Comparison of ENCODE assay signal across 16 mouse cellular contexts in the genomic region with DNA sequence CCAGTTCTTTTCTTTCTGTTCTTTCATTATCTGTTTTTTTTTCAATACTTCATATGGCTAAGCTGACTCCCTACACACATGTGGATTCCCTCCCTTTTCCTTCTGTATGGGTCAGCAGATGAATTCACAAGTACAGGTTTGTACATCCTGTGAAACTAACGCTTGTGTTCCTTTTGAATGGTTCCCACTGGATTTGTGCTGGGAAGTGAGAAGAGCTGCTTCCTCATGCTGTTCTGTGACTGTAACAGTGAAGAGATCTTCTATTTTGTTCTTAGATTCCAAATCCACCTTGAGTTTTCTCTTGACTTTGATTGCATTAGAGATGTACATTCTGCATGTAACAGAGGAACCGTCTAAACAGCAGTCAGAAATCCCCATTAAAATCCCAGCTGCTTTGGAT.
"Had no signal": no experiment of that assay in that cellular context is flagged by ENCODE, and none has a peak within 500 bp of the region (broad histone marks: within the 10 kb centered on the region; RNA-seq: fewer than 3 reads in every experiment).

No protein-coding gene starts in this region.

- DNase-seq: lung, adult 18-20 months; lung, embryonic 14.5 days; lung, postnatal 4 days; midbrain, embryonic 14.5 days; right cerebral cortex, postnatal 25 days; right cerebral cortex, postnatal 4 days; spleen, adult 18-20 months; thymus, adult 2 months; thymus, postnatal 25 days; thymus, postnatal 4 days had no signal

- H3K4me2 ChIP-seq: lung, embryonic 14.5 days; midbrain, embryonic 12.5 days; neural tube, embryonic 13.5 days; neural tube, embryonic 15.5 days had no signal

- H3K36me3 ChIP-seq: midbrain, embryonic 10.5 days; midbrain, embryonic 12.5 days; neural tube, embryonic 13.5 days; neural tube, embryonic 15.5 days had no signal

- ATAC-seq: midbrain, embryonic 16.5 days had no signal

- H3K9me3 ChIP-seq: midbrain, embryonic 10.5 days; midbrain, embryonic 12.5 days; neural tube, embryonic 13.5 days; neural tube, embryonic 15.5 days had no signal

- H3K9ac ChIP-seq: lung, embryonic 14.5 days; midbrain, embryonic 12.5 days; neural tube, embryonic 13.5 days; neural tube, embryonic 15.5 days had no signal

- H3K27me3 ChIP-seq: midbrain, embryonic 12.5 days; neural tube, embryonic 13.5 days; neural tube, embryonic 15.5 days had no signal

- H3K4me1 ChIP-seq: midbrain, embryonic 10.5 days; midbrain, embryonic 12.5 days; neural tube, embryonic 15.5 days had no signal

- H3K27ac ChIP-seq: midbrain, embryonic 10.5 days; midbrain, embryonic 12.5 days; neural tube, embryonic 13.5 days; neural tube, embryonic 15.5 days had no signal

- H3K4me3 ChIP-seq: midbrain, embryonic 10.5 days; midbrain, embryonic 12.5 days; myocyte; neural tube, embryonic 13.5 days; neural tube, embryonic 15.5 days had no signal
